Mouse (Mus musculus): Measurements from ENCODE around the gene Rbm5. TPM values are rescaled to one million over a fixed set of nuclear protein-coding genes. Genes with fewer than 3 reads are reported as not detected.

The Rbm5 gene
- polyA plus RNA-seq, 1 experiment: 118 TPM

DNA sequence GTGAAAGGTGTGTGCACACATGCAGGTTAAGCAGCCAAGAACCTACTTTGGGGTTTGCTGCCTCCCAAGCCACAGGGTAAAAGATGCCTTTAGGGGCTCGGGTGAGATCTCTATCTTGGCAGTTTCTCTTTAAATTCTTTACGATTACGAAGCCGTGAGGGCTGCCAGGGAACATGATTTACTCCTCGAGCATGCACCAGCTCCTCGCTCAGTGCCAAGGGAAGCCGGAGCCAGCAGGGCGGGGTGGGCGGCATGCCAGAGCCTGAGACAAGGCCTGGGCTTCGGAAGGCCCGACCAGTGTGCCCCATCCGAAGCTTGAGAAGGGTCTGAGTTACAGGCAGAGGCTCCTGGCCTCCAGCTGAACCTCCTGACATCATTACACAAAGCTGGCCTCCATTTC lies 69.2 kb downstream of the Rbm5 start:
- H3K4me3 ChIP-seq (replicated peaks; ENCODE audit: control insufficient read depth, low read depth, low read length): no peak overlapping the region
- H3K27ac ChIP-seq (ENCODE audit: control insufficient read depth, insufficient read depth, low read depth, low read length, poor library complexity): no peak overlapping the region
- no peak for TF ChIP-seq POLR2A (IDR thresholded peaks at IDR 0.05; ENCODE audit: borderline replicate concordance, control insufficient read depth, low read depth, low read length)
- no peak for TF ChIP-seq CTCF (IDR thresholded peaks at IDR 0.05; ENCODE audit: control insufficient read depth, insufficient read depth, low read length)
- no peaks in the 10 kb centered on the region for H3K4me1 ChIP-seq (ENCODE audit: control insufficient read depth, insufficient read depth, low read length)
- 48% methylated on average over 12 of the region's 12 CpGs for WGBS

DNA sequence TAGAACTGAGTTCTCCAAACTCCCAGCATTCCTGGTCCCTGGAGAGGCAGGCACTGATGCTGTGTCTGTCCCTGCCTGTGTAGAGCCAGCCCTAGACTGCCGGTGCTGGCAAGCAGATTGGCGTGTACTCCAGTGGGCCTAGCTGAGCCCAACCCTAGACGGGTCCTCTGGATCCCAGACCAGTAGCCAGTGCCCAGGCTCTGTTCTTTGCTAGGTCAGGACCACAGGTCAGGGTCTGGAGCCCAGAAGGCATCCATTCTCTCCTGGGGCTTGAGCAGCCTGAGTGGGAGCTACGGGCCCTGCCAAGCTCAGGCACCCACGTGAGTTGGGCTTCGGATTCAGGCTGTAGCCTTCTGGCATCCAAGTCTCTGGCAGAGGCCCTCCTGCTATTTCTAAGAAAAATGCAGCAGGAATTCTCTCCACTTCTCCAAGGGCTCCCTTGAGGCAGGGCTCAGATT lies 70.7 kb downstream of the Rbm5 start:
- 84% methylated on average over 6 of the region's 6 CpGs for WGBS
- H3K27ac ChIP-seq (ENCODE audit: control insufficient read depth, insufficient read depth, low read depth, low read length, poor library complexity): no peak overlapping the region
- TF ChIP-seq POLR2A (IDR thresholded peaks at IDR 0.05; ENCODE audit: borderline replicate concordance, control insufficient read depth, low read depth, low read length): no peak
- TF ChIP-seq CTCF (IDR thresholded peaks at IDR 0.05; ENCODE audit: control insufficient read depth, insufficient read depth, low read length): no peak
- no peak overlapping the region for H3K4me3 ChIP-seq (replicated peaks; ENCODE audit: control insufficient read depth, low read depth, low read length)
- no peaks in the 10 kb centered on the region for H3K4me1 ChIP-seq (ENCODE audit: control insufficient read depth, insufficient read depth, low read length)

DNA sequence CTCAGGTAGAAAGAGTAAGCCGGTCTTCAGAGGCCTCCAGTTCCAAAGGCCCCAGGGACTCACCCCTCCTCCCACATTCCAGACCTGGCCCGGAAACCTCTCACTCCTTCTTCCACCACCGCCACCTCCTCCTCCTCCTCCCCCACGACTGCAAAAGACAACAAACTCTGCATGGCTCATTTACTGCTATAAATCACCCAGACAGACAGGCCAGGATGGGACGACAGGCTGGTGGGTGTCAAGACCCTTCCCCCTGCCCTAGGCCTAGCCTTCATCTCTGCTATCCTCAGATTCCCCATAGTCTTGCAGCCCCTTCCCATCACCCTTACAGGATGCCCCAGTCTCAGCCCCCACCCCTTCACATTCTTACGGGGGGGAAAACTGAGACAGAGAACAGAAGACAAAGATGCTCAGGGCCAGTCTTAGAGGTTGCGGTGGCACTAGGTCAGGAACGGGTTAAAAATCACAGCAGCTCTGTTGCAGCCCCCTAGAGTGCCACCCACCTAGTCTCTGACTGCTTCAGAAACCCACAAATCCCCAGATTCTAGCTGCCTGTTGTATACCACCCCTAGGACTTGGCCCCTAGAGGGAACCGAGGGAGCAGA lies 71.3 kb downstream of the Rbm5 start:
- no peak for TF ChIP-seq CTCF (IDR thresholded peaks at IDR 0.05; ENCODE audit: control insufficient read depth, insufficient read depth, low read length)
- Histone ChIP-seq H3K4me1 (ENCODE audit: control insufficient read depth, insufficient read depth, low read length) (no peaks in the 10 kb centered on the region), H3K27ac (ENCODE audit: control insufficient read depth, insufficient read depth, low read depth, low read length, poor library complexity) (no peak overlapping the region), H3K4me3 (replicated peaks; ENCODE audit: control insufficient read depth, low read depth, low read length) (no peak overlapping the region)
- WGBS: 79% methylated on average over 9 of the region's 9 CpGs

DNA sequence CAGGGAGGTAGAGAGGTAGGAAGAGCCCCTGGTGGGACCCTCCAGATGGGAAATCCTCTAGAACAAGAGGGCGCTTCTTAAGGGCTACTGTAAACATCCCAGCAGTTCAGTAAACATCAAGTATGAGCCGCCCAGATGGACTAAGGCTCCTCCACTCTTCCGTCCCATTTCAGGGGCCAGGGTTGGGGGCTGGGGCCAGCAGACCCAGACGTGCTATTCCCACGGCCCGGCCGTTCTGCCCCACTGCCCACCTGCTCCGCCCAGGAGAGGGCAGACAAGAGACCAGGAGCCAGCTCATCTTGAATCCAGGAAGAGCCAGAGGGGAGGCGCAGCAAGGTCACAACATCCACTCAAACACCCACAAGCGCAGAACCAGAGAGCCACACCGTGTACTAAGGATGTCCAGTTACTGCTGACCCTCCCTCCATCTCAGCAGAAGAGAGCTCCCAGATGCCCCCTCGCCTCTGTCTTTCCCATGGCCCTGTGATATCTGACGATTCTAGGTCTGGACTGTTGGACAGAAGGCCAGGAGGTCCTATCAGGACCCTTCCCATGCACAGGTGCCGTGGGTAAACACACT lies 72.1 kb downstream of the Rbm5 start:
- H3K4me3 ChIP-seq (replicated peaks; ENCODE audit: control insufficient read depth, low read depth, low read length): no peak overlapping the region
- TF ChIP-seq POLR2A (IDR thresholded peaks at IDR 0.05; ENCODE audit: borderline replicate concordance, control insufficient read depth, low read depth, low read length): no peak
- 82% methylated on average over 14 of the region's 14 CpGs for WGBS
- H3K27ac ChIP-seq (ENCODE audit: control insufficient read depth, insufficient read depth, low read depth, low read length, poor library complexity): no peak overlapping the region
- no peaks in the 10 kb centered on the region for H3K4me1 ChIP-seq (ENCODE audit: control insufficient read depth, insufficient read depth, low read length)

DNA sequence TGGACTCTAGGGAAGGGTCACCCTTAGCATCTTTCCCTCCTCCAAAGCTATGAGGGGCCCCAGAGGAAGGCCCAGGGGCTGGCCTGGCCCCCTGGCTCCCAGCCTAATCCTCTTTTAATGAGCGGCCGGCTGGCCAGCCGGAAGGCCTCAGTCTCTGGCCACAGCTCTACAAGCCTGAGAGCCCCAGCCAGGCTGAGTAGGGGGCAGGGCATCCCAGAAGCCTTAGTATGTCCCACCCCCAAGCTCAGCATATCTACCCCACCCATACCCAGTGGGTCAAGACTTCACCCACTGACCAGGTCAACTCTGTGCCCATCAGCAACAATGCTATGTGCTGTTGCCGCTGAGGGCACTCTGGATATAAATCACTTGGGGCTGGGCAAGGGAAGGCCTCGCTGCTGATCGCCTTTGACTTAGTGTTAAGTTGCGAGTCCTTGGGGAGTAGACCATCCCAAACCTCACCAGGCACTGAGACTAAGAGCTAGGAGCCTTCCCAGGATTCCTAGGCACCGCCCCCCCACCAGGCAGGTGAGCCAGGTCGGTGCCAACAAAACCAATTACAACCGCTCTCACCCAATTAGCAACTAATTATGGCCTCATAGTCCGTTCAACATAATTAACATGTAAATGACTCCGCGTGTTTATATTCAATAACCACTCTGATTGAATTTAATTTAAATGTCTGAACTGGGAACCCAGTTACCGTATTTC lies 72.8 kb downstream of the Rbm5 start:
- WGBS: 83% methylated on average over 14 of the region's 14 CpGs
- no peak overlapping the region for H3K27ac ChIP-seq (ENCODE audit: control insufficient read depth, insufficient read depth, low read depth, low read length, poor library complexity)
- TF ChIP-seq CTCF (IDR thresholded peaks at IDR 0.05; ENCODE audit: control insufficient read depth, insufficient read depth, low read length): no peak

DNA sequence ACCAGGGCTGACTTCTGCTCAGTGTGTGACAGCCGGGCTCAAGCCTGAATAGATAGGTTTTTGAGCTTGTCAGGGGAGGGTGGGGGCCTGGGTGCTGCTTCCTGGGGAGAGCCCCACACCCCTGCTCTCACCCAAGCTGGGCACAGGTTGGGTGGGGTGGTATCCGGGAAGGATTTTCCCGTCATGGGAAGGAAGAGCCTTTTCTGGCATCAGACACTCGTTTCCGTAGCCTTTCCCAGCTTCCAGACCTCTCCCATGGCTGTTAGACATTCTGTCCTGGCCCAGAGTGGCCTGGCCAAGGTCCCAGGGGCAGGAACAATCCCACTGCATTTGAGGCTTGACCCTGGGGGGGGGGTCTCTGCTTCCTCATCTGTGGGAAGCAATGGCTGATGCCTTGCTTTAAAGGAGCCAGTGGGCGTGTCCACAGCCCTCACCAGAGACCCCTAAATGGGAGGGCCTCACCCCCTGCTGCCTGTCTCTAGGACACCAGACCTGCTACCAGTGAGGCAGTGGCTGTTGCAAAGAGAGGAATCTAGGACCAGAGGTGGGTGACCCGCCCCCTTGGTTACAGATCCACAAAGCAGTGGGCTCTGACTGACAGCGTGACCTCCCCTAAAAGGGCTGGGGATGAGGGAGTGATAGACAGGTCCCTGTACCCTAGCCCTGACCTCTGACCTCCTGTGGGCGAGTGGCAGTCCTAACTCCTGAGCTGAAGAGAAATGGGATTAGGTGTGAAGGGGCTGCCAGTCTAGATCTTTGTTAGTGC lies 73.8 kb downstream of the Rbm5 start:
- Histone ChIP-seq H3K27ac (ENCODE audit: control insufficient read depth, insufficient read depth, low read depth, low read length, poor library complexity) (no peak overlapping the region), H3K4me1 (ENCODE audit: control insufficient read depth, insufficient read depth, low read length) (no peaks in the 10 kb centered on the region), H3K4me3 (replicated peaks; ENCODE audit: control insufficient read depth, low read depth, low read length) (no peak overlapping the region)
- 75% methylated on average over 9 of the region's 9 CpGs for WGBS
- TF ChIP-seq CTCF (IDR thresholded peaks at IDR 0.05; ENCODE audit: control insufficient read depth, insufficient read depth, low read length): no peak

More for the DNA sequence above, 72.8 kb downstream of the Rbm5 start:
- Histone ChIP-seq H3K4me1 (ENCODE audit: control insufficient read depth, insufficient read depth, low read length) (no peaks in the 10 kb centered on the region), H3K4me3 (replicated peaks; ENCODE audit: control insufficient read depth, low read depth, low read length) (no peak overlapping the region)

DNA sequence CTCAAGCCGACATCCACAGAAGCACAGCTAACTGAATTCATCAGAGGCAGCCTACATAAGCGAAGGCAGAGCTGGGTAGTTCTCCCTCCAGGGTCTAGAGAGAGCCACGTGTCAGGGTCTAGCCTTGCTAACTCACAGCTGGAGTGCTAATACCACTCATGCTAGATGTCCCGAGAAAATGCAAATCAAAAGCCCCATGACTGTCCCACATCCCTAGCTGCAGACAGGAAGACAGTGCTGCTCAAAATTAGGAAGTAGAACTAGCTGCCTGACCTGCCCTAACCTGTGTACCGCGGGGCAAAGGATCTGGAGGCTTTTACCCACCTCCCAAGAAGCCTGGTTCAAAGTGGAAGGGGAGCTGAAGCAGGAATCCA lies 74.7 kb downstream of the Rbm5 start:
- Histone ChIP-seq H3K4me3 (replicated peaks; ENCODE audit: control insufficient read depth, low read depth, low read length) (no peak overlapping the region), H3K4me1 (ENCODE audit: control insufficient read depth, insufficient read depth, low read length) (no peaks in the 10 kb centered on the region), H3K27ac (ENCODE audit: control insufficient read depth, insufficient read depth, low read depth, low read length, poor library complexity) (no peak overlapping the region)
- TF ChIP-seq POLR2A (IDR thresholded peaks at IDR 0.05; ENCODE audit: borderline replicate concordance, control insufficient read depth, low read depth, low read length) (no peak), CTCF (IDR thresholded peaks at IDR 0.05; ENCODE audit: control insufficient read depth, insufficient read depth, low read length) (no peak)
- 7% methylated on average over 6 of the region's 6 CpGs for WGBS

DNA sequence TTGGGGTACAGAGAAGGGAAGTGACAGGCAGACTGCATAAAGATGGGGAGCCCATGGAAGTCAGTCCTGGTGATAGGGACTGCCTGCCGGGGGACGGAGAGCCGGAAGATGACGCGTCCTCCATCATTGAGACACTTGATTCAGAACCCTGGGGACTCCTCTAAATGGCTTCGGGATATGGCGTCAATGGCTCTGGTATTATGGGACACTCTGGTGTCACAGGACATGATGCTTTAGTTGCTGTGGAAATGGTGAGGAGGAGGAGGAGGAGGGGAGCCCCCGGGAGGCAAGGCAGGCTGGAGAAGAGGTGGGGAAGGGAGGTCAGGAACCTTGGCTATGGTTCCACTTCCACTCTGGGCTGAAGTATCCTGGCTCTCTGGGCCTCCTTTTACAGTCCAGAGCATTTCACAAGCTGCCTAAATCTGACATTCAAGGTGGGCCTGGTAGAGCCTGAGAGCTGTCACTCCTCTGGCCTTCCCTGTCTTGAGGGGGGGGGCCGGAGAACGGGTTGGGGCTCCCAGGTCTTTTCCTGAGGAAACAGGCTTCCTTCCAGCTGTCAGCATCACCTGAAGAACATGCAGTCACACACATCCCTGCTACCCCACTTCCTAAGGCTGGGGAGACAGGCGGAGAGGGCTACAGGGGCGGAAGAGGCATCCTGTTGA lies 75.2 kb downstream of the Rbm5 start:
- TF ChIP-seq CTCF (IDR thresholded peaks at IDR 0.05; ENCODE audit: control insufficient read depth, insufficient read depth, low read length) (no peak), POLR2A (IDR thresholded peaks at IDR 0.05; ENCODE audit: borderline replicate concordance, control insufficient read depth, low read depth, low read length) (no peak)
- Histone ChIP-seq H3K4me1 (ENCODE audit: control insufficient read depth, insufficient read depth, low read length) (no peaks in the 10 kb centered on the region), H3K27ac (ENCODE audit: control insufficient read depth, insufficient read depth, low read depth, low read length, poor library complexity) (no peak overlapping the region), H3K4me3 (replicated peaks; ENCODE audit: control insufficient read depth, low read depth, low read length) (no peak overlapping the region)
- 73% methylated on average over 12 of the region's 12 CpGs for WGBS

All from bone marrow, adult 2 months (tissue).